Mouse (Mus musculus) E14TG2a.4 (cell line): ENCODE measurements around the gene Rimbp3.

Source experiments
- CTCF ChIP-seq: conservative IDR thresholded peaks from 2 replicates; pipeline ENCODE4 v1.5.1; 2014; ENCODE audit warnings: low read length
- NANOG ChIP-seq: IDR thresholded peaks from 2 replicates; pipeline ENCODE4 v1.6.1; 2014; ENCODE audit warnings: borderline replicate concordance, low read length, mixed read lengths
- POU5F1 ChIP-seq: IDR thresholded peaks from 2 replicates; pipeline ENCODE4 v1.6.1; 2014; ENCODE audit warnings: low read length, borderline replicate concordance

GRCm38 (mm10) chr16:17225584-17225983 is 17.2 kb downstream of the Rimbp3 start:
- TF ChIP-seq CTCF (no peak), NANOG (no peak), POU5F1 (no peak)
